Mouse (Mus musculus) embryonic facial prominence, embryonic 11.5 days (tissue): ENCODE measurements at regions not wholly inside any gene's neighbourhood (a gene's known extent, or its start where the extent isn't known, plus 50 kb on each side); places are given as distances from the start of the nearest gene placed in this dataset.

ENCODE experiments used
- ATAC-seq: fragments of 200-750 bp; cut with Nextera tagmentation; replicated peaks from 2 replicates; pipeline ENCODE4 v1.8.0; 2017; ENCODE audit warnings: low read depth; ENCODE audit not compliant: insufficient number of reproducible peaks, low FRiP score, low TSS enrichment
- DNase-seq: peaks from one replicate; pipeline ENCODE4 v3.0.0-alpha.2; 2015; ENCODE audit warnings: low spot score
- H3K27ac ChIP-seq: fragments of 300-500 bp; sonication (generic); replicated peaks from 2 replicates; pipeline ENCODE4 v1.5.1; 2014; ENCODE audit warnings: mild to moderate bottlenecking, low read depth, low read length, control low read depth
- H3K27me3 ChIP-seq: fragments of 300-500 bp; sonication (generic); 2 replicates; pipeline ENCODE4 v1.6.1; 2014; ENCODE audit warnings: mild to moderate bottlenecking, low read length, moderate library complexity, mixed read lengths; ENCODE audit not compliant: control insufficient read depth, insufficient read depth
- H3K36me3 ChIP-seq: fragments of 300-500 bp; sonication (generic); replicated peaks from 2 replicates; pipeline ENCODE4 v1.6.1; 2014; ENCODE audit warnings: low read depth, mild to moderate bottlenecking, low read length, moderate library complexity, mixed read lengths; ENCODE audit not compliant: control insufficient read depth, insufficient read depth
- H3K4me1 ChIP-seq: fragments of 300-500 bp; sonication (generic); 2 replicates; pipeline ENCODE4 v1.6.1; 2014; ENCODE audit warnings: low read length, mixed read lengths; ENCODE audit not compliant: control insufficient read depth, insufficient read depth
- H3K4me2 ChIP-seq: fragments of 300-500 bp; sonication (generic); 2 replicates; pipeline ENCODE4 v1.6.1; 2014; ENCODE audit warnings: low read depth, mild to moderate bottlenecking, control low read depth, low read length, moderate library complexity
- H3K4me3 ChIP-seq: fragments of 300-500 bp; sonication (generic); 2 replicates; pipeline ENCODE4 v1.5.1; 2014; ENCODE audit warnings: low read depth, low read length, control low read depth
- H3K9ac ChIP-seq: fragments of 300-500 bp; sonication (generic); replicated peaks from 2 replicates; pipeline ENCODE4 v1.6.1; 2014; ENCODE audit warnings: mild to moderate bottlenecking, control low read depth, low read length
- H3K9me3 ChIP-seq: fragments of 300-500 bp; sonication (generic); replicated peaks from 2 replicates; pipeline ENCODE4 v1.6.1; 2016; ENCODE audit warnings: mild to moderate bottlenecking, low read length, inconsistent platforms, mixed read lengths; ENCODE audit not compliant: control insufficient read depth
- WGBS: fragments of 180-500 bp; shearing (Covaris S2); extraction: QIAGEN DNeasy Blood & Tissue Kit; methylation state at CpG from one replicate; pipeline ENCODE4 v1.1.7; 2014; 5-methylcytosine and 5-hydroxymethylcytosine counted together

DNA sequence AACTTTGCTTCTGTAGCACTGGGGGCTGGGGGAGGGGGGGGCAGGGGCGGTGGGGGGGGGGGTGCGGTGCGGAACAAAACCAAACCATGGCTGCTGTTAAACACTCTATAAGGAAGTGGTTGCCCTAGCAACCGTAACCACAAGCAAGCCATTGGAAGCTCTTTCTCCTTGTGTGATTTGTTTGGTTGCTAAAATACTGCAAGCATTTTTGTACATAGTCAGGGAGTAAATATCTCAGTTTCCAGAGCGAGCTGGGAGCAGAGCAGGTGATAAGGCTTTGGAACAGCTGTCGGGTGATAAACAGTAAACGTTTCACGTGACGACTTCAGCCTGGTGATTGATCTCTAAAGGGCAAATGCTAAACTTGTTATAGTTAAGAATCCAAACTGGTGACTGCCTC, 86.3 kb upstream of the Gm47985 start:
- no peak overlapping the region for H3K9ac ChIP-seq
- H3K4me3 ChIP-seq: no peak overlapping the region
- no peak overlapping the region; the same call in 1 of the 2 replicates for H3K27ac ChIP-seq
- no peaks in the 10 kb centered on the region for H3K27me3 ChIP-seq
- ATAC-seq: no peak; the same call in 1 of the 2 replicates
- DNase-seq: peak; percentile 51
- no peak overlapping the region for H3K4me2 ChIP-seq
- 56% methylated on average over 9 of the region's 9 CpGs for WGBS
- no peaks in the 10 kb centered on the region for H3K36me3 ChIP-seq
- no peaks in the 10 kb centered on the region for H3K4me1 ChIP-seq
- no peaks in the 10 kb centered on the region for H3K9me3 ChIP-seq

GRCm38 (mm10) chr1:151097506-151097905, 84.8 kb upstream of the Gm47985 start:
- Histone ChIP-seq H3K9ac (no peak overlapping the region), H3K4me1 (no peaks in the 10 kb centered on the region), H3K4me2 (no peak overlapping the region), H3K36me3 (no peaks in the 10 kb centered on the region), H3K9me3 (no peaks in the 10 kb centered on the region), H3K4me3 (no peak overlapping the region), H3K27ac (no peak overlapping the region), H3K27me3 (no peaks in the 10 kb centered on the region)
- WGBS: 68% methylated on average over 1 of the region's 1 CpGs
- no peak for ATAC-seq
- DNase-seq: no peak

DNA sequence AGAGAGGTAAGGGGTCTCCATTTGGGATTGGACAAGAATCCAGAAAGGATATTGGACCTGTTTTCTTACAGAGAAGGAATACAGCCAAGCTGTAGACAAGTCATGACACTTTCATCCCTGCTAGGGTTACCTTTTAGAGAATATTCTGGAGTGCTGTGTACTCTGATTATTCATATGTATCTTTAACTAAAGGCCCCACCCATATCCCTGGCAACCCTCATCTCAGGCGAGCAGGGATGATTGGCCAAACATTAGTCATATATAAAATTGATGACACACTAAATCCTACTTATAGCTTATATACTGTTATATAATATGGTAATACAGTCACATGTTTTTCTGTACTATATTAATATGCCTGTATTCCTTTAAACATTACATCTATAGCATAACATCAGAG, 83.6 kb upstream of the Gm47985 start:
- no peaks in the 10 kb centered on the region for H3K27me3 ChIP-seq
- ATAC-seq: no peak
- H3K4me2 ChIP-seq: no peak overlapping the region
- DNase-seq: no peak
- H3K36me3 ChIP-seq: no peaks in the 10 kb centered on the region
- H3K4me3 ChIP-seq: no peak overlapping the region
- H3K9me3 ChIP-seq: no peaks in the 10 kb centered on the region
- no peak overlapping the region for H3K9ac ChIP-seq
- no peak overlapping the region for H3K27ac ChIP-seq
- no peaks in the 10 kb centered on the region; the same call in 1 of the 2 replicates for H3K4me1 ChIP-seq
- WGBS: 74% methylated on average over 1 of the region's 1 CpGs

DNA sequence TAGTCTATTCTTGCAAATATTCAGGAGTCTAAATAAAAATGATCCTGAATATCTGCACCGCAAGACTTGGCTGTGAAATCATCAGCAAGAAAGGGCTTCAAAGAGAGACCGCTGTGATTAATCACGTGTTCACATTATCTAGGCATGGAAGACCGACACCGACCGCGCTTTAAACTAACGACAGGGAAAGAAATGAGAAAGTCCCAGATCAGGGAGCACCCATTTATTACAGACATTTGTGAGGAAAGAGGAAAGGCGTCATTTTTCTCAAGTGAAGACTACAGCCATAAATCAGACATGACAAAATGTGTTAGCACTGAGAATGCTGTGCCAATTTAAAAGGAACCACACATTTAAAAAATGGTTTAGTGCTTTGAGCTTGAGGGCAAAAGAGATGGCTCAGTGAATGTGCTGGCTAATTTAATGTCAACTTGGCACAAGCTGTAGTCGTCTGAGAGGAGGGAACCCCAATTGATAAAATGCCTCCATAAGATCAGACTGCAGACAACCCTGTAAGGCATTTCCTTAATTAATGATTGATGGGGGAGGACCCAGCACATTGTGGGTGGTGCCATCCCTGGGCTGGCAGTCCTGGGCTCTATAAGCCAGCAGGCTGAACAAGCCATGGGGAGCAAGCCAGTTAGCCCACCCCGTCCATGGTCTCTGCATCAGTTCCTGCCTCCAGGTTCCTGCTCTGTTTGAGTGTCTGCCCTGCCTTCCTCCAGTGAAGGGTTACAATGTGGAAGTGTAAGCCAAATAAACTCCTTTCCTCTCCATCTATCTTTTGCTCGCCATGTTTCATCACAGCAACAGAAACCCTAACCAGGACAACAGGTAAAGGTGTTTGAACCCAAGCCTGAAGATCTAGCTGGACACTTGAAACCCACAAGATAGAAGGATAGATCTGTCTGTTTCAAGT, 81.5 kb upstream of the Gm47985 start:
- no peak for ATAC-seq

DNA sequence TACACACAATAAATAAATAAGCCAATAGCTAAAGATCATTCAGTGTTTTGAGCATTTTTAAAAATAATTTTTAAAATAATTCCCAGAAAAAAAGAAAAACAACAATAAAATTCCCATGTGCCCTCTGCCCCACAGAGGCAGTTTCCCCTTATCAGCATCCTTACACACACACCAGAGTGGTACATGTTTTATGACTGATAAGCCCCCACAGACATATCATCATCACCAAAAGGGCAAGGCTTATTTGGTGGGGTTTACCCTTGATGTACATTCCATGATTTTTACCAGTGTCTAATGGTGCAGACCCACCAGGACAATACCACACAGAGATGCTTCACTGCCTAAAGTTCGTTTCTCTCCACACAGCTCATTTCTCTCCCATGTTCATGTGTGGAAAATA, 80.8 kb upstream of the Gm47985 start:
- H3K36me3 ChIP-seq: no peaks in the 10 kb centered on the region
- no peak overlapping the region for H3K4me3 ChIP-seq
- no peaks in the 10 kb centered on the region; the same call in 1 of the 2 replicates for H3K4me1 ChIP-seq
- H3K9me3 ChIP-seq: no peaks in the 10 kb centered on the region
- H3K27me3 ChIP-seq: no peaks in the 10 kb centered on the region
- H3K9ac ChIP-seq: no peak overlapping the region
- DNase-seq: no peak
- no peak for ATAC-seq
- WGBS: 80% methylated on average over 1 of the region's 1 CpGs
- no peak overlapping the region for H3K27ac ChIP-seq
- no peak overlapping the region for H3K4me2 ChIP-seq

More for the DNA sequence above, 81.5 kb upstream of the Gm47985 start:
- no peaks in the 10 kb centered on the region for H3K36me3 ChIP-seq
- no peak overlapping the region for H3K9ac ChIP-seq
- no peaks in the 10 kb centered on the region for H3K27me3 ChIP-seq
- WGBS: 86% methylated on average over 12 of the region's 12 CpGs
- DNase-seq: no peak
- no peak overlapping the region for H3K4me2 ChIP-seq
- H3K9me3 ChIP-seq: no peaks in the 10 kb centered on the region
- H3K4me1 ChIP-seq: no peaks in the 10 kb centered on the region; the same call in 1 of the 2 replicates
- no peak overlapping the region for H3K27ac ChIP-seq
- no peak overlapping the region for H3K4me3 ChIP-seq

- H3K36me3 ChIP-seq: no peaks in the 10 kb centered on the region
- no peak overlapping the region for H3K4me2 ChIP-seq
- H3K4me1 ChIP-seq: no peaks in the 10 kb centered on the region; the same call in 1 of the 2 replicates
- 69% methylated on average over 3 of the region's 3 CpGs for WGBS
- H3K27me3 ChIP-seq: no peaks in the 10 kb centered on the region
- ATAC-seq: no peak
- H3K9me3 ChIP-seq: no peaks in the 10 kb centered on the region
- DNase-seq: no peak
- no peak overlapping the region for H3K4me3 ChIP-seq
- H3K27ac ChIP-seq: no peak overlapping the region
- H3K9ac ChIP-seq: no peak overlapping the region
These were observed 80.3 kb upstream of the Gm47985 start for GRCm38 (mm10) chr1:151102061-151102460.

- Histone ChIP-seq H3K9me3 (no peaks in the 10 kb centered on the region), H3K36me3 (no peaks in the 10 kb centered on the region), H3K9ac (no peak overlapping the region), H3K4me1 (no peaks in the 10 kb centered on the region; the same call in 1 of the 2 replicates), H3K27ac (no peak overlapping the region), H3K4me2 (no peak overlapping the region), H3K4me3 (no peak overlapping the region), H3K27me3 (no peaks in the 10 kb centered on the region)
- 51% methylated on average over 16 of the region's 16 CpGs for WGBS
- DNase-seq (peak; percentile 72), ATAC-seq (peak; percentile 80)
These were observed 79.5 kb upstream of the Gm47985 start for GRCm38 (mm10) chr1:151102646-151103391.
